Mouse (Mus musculus) neural tube, embryonic 12.5 days (tissue): ENCODE results near the gene Lmod1. TPM values are rescaled to one million over a fixed set of nuclear protein-coding genes. Genes with fewer than 3 reads are reported as not detected.
"Not testable (repeated sequence)": the region's sequence is repeated elsewhere in the genome, so short reads cannot be mapped to it uniquely, and the experiment has no call there.

Experiments
- ATAC-seq: fragments of 200-750 bp; cut with Nextera tagmentation; 2 replicates; pipeline ENCODE4 v1.8.0; 2017; ENCODE audit warnings: low read depth, mild to moderate bottlenecking, moderate TSS enrichment, moderate library complexity; ENCODE audit not compliant: low FRiP score
- H3K27ac ChIP-seq: fragments of 300-500 bp; sonication (generic); 2 replicates; pipeline ENCODE4 v1.5.1; 2016
- H3K27me3 ChIP-seq: fragments of 300-500 bp; sonication (generic); replicated peaks from 2 replicates; pipeline ENCODE4 v1.6.1; 2016; ENCODE audit warnings: mild to moderate bottlenecking
- H3K36me3 ChIP-seq: fragments of 300-500 bp; sonication (generic); 2 replicates; pipeline ENCODE4 v1.6.1; 2016; ENCODE audit warnings: mild to moderate bottlenecking
- H3K4me1 ChIP-seq: fragments of 300-500 bp; sonication (generic); 2 replicates; pipeline ENCODE4 v1.6.1; 2016
- H3K4me2 ChIP-seq: fragments of 300-500 bp; sonication (generic); replicated peaks from 2 replicates; pipeline ENCODE4 v1.6.1; 2016; ENCODE audit warnings: mild to moderate bottlenecking
- H3K4me3 ChIP-seq: fragments of 300-500 bp; sonication (generic); 2 replicates; pipeline ENCODE4 v1.5.1; 2016
- H3K9ac ChIP-seq: fragments of 300-500 bp; sonication (generic); 2 replicates; pipeline ENCODE4 v1.6.1; 2016; ENCODE audit warnings: mild to moderate bottlenecking
- H3K9me3 ChIP-seq: fragments of 300-500 bp; sonication (generic); 2 replicates; pipeline ENCODE4 v1.6.1; 2016; ENCODE audit warnings: mild to moderate bottlenecking
- WGBS: fragments of 180-500 bp; shearing (Covaris S2); methylation state at CpG from one replicate; pipeline ENCODE4 v1.1.7; 2016; 5-methylcytosine and 5-hydroxymethylcytosine counted together
- polyA plus RNA-seq: library from polyadenylated mRNA; unstranded; fragments of >200 nt; fragmentation: Nextera tagmentation; extraction: Ambion mirVana; gene quantifications from 2 replicates; pipeline ENCODE4 v1.2.1, GENCODE M21; 2016

Lmod1 gene
- polyA plus RNA-seq, 1 experiment from 2014 or later, result 0.37 TPM

DNA sequence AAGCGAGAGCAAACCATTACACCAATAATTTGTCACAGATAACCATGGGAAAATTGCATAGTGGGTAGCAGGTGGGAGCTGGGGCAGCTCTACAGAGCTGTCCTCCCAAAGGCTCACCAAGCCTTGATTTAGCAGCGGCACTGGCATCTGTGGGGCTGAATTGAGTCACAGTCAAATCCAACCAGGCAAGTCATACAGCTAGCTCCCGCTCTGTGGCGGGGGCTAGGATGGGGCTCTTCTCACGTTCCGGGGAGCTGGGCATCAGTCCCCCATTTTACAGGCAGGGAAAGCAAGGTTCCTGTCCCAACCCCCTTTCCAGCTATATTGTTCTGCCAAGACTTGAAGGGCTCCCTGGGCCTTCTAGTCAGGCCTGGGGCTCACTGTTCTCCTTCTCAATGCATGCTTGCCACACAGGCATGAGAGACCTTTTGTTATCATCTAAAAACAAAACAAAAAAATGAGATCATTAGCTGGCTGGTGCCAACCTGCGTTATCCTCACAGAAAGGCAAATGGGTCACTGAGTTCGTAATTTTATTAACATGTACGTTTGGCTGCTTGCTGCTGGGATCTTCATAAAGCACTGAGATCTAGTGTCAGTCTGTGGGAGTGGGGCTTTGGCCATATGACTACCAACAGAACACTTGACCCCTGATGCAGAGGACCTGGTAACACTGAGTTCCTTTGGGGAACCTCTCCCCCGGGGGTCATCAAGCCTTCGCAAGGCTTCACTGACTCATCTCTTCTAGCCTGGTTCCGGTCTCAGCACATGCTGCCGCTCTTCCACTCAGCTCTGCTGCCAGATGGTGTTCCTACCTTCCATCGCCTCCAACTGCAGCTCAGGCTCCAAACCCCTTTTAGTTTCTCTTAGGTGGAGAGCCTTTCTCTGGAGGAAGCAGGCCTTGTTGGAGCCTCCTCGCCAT, 55.7 kb downstream of the Lmod1 start:
- no peaks in the 10 kb centered on the region for H3K9me3 ChIP-seq
- H3K4me2 ChIP-seq, result no peak overlapping the region
- H3K27ac ChIP-seq, result no peak overlapping the region
- no peak overlapping the region for H3K9ac ChIP-seq
- no peaks in the 10 kb centered on the region for H3K27me3 ChIP-seq
- no peak overlapping the region for H3K4me3 ChIP-seq
- H3K36me3 ChIP-seq, result peaks cover 34% of the 10 kb centered on the region
- H3K4me1 ChIP-seq, result peaks cover 3% of the 10 kb centered on the region
- 0 out of 2 replicates have a peak, but pooled peaks have one; percentile 21 for ATAC-seq
- 75% methylated on average over 15 of the region's 15 CpGs for WGBS

DNA sequence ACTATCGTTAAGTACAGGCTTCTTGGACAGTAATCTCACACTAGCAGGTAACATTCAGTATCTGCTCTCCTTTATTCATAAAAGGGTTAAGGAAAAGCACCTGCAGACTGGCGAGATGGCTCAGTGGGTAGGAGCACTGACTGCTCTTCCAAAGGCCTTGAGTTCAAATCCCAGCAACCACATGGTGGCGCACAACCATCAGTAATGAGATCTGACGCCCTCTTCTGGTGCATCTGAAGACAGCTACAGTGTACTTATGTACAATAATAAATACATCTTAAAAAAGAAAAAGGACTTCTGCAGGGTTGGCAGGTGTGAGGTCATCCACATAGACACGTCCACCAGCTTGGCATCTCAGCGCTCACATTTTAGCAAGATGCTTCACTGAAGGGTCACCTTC, 57.0 kb downstream of the Lmod1 start:
- H3K9ac ChIP-seq, H3K27me3 ChIP-seq, H3K4me1 ChIP-seq, H3K4me2 ChIP-seq, H3K9me3 ChIP-seq, H3K27ac ChIP-seq, H3K4me3 ChIP-seq, ATAC-seq: not testable (repeated sequence)
- WGBS, result 62% methylated on average over 6 of the region's 6 CpGs
- H3K36me3 ChIP-seq, result peaks cover 46% of the 10 kb centered on the region

- Histone ChIP-seq H3K4me2 (no peak overlapping the region), H3K4me1 (no peaks in the 10 kb centered on the region), H3K27ac (no peak overlapping the region), H3K36me3 (peaks cover 72% of the 10 kb centered on the region), H3K9ac (no peak overlapping the region), H3K4me3 (no peak overlapping the region), H3K9me3 (no peaks in the 10 kb centered on the region), H3K27me3 (no peaks in the 10 kb centered on the region)
- 97% methylated on average over 5 of the region's 5 CpGs for WGBS
- no peak for ATAC-seq
These were observed 59.6 kb downstream of the Lmod1 start for GRCm38 (mm10) chr1:135384171-135384570.

DNA sequence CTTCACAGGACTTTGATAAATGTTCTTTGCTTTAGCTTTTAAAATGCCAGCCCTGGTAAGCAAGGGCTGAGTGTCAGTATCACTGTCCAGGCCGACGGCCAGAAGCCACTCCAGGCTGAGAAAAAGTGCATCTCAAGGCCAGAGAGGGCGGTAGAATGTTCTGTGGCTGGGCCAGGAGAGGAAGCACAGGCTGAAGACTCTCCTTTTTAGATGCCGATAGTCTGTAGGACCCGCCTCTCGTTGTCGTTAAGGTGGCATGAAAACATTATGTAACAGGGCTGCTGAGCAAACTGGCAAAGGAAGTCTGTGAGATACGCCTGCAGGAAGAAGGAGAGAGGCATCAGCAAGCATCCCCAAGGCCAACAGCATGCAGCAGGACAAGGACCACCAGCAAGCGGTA, 60.6 kb downstream of the Lmod1 start:
- 91% methylated on average over 9 of the region's 9 CpGs for WGBS
- no peak overlapping the region for H3K9ac ChIP-seq
- ATAC-seq, result no peak

DNA sequence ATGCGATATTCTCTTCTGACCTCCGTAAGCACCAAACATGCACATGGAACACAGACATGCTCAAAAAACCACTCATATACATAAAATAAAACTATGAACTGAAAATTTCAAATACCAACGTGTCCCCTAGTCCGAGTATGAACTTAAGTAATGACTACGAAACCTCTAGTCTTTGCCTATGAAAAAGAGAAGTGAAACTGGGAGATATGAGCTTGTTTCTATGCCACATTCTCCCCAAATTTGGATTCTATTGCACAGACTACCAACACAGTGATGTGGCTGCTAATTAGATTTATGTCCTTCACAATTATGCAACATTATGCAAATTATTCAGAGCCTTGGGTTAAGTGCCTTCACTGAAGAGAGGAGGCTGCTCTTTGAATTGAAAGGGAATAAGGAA, 74.9 kb downstream of the Lmod1 start:
- 97% methylated on average over 5 of the region's 5 CpGs for WGBS
- no peak overlapping the region for H3K27ac ChIP-seq
- no peaks in the 10 kb centered on the region for H3K9me3 ChIP-seq
- H3K4me3 ChIP-seq, result no peak overlapping the region
- no peak for ATAC-seq
- H3K36me3 ChIP-seq, result peaks cover 85% of the 10 kb centered on the region
- no peaks in the 10 kb centered on the region for H3K27me3 ChIP-seq
- no peaks in the 10 kb centered on the region for H3K4me1 ChIP-seq
- H3K9ac ChIP-seq, result no peak overlapping the region
- H3K4me2 ChIP-seq, result no peak overlapping the region

More for the DNA sequence above, 60.6 kb downstream of the Lmod1 start:
- no peak overlapping the region for H3K4me3 ChIP-seq
- H3K27ac ChIP-seq, result no peak overlapping the region
- no peaks in the 10 kb centered on the region for H3K27me3 ChIP-seq
- H3K4me1 ChIP-seq, result no peaks in the 10 kb centered on the region
- H3K36me3 ChIP-seq, result peaks cover 80% of the 10 kb centered on the region
- no peak overlapping the region for H3K4me2 ChIP-seq
- no peaks in the 10 kb centered on the region for H3K9me3 ChIP-seq

DNA sequence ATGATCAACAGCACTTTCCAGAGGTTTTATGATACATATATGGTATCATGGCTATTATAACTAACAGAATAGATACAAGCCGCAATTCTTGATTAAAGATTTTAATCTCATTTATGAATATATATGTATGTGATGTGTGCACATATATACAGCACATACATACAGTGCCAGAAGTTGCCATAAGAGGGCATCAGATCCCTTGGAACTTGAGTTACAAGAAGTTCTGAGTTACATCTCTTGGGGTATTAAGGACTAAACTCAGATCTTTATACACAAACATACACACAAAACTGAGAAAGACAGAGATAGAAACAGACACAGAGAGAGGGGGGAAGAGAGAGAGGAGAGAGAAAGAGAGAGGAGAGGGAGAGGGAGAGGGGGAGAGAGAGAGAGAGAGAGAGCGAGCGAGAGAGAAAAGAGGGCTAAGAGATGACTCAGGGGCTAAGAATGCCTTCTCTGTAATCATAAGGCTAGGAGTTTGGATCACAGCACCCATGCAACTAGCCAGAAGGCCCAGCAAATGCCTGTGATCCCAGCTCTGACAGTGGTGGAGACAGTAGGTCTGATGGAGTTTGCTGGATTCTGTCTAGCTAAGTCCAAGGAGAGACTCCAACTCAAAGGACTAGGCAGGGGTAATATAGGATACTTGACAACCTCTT, 77.0 kb downstream of the Lmod1 start:
- peaks cover 89% of the 10 kb centered on the region for H3K36me3 ChIP-seq
- no peak for ATAC-seq
- H3K4me2 ChIP-seq, result no peak overlapping the region
- no peaks in the 10 kb centered on the region for H3K9me3 ChIP-seq
- H3K4me3 ChIP-seq, result no peak overlapping the region
- H3K27ac ChIP-seq, result no peak overlapping the region
- H3K4me1 ChIP-seq, result no peaks in the 10 kb centered on the region
- 98% methylated on average over 3 of the region's 3 CpGs for WGBS
- H3K9ac ChIP-seq, result no peak overlapping the region
- H3K27me3 ChIP-seq, result no peaks in the 10 kb centered on the region

- Histone ChIP-seq H3K4me2 (no peak overlapping the region), H3K4me3 (no peak overlapping the region), H3K9ac (no peak overlapping the region), H3K9me3 (no peaks in the 10 kb centered on the region), H3K27ac (no peak overlapping the region), H3K36me3 (peaks cover 93% of the 10 kb centered on the region), H3K27me3 (no peaks in the 10 kb centered on the region), H3K4me1 (no peaks in the 10 kb centered on the region)
- ATAC-seq, result no peak
- 90% methylated on average over 7 of the region's 7 CpGs for WGBS
These were observed 80.7 kb downstream of the Lmod1 start for GRCm38 (mm10) chr1:135405356-135405755.

GRCm38 (mm10) chr1:135408973-135409372, 84.4 kb downstream of the Lmod1 start:
- H3K27ac ChIP-seq, result no peak overlapping the region
- no peak overlapping the region for H3K4me3 ChIP-seq
- H3K9ac ChIP-seq, result no peak overlapping the region
- H3K4me2 ChIP-seq, result no peak overlapping the region
- H3K27me3 ChIP-seq, result no peaks in the 10 kb centered on the region
- H3K4me1 ChIP-seq, result no peaks in the 10 kb centered on the region
- no peaks in the 10 kb centered on the region for H3K9me3 ChIP-seq
- H3K36me3 ChIP-seq, result peaks cover 92% of the 10 kb centered on the region
- no peak for ATAC-seq
- WGBS, result 97% methylated on average over 4 of the region's 4 CpGs

- Histone ChIP-seq H3K9me3 (no peaks in the 10 kb centered on the region), H3K9ac (no peak overlapping the region), H3K27ac (no peak overlapping the region), H3K4me3 (no peak overlapping the region), H3K27me3 (no peaks in the 10 kb centered on the region), H3K4me2 (no peak overlapping the region), H3K4me1 (no peaks in the 10 kb centered on the region), H3K36me3 (peaks cover 90% of the 10 kb centered on the region)
- WGBS, result 81% methylated on average over 2 of the region's 2 CpGs
- ATAC-seq, result no peak
These were observed 86.4 kb downstream of the Lmod1 start for GRCm38 (mm10) chr1:135410967-135411366.

DNA sequence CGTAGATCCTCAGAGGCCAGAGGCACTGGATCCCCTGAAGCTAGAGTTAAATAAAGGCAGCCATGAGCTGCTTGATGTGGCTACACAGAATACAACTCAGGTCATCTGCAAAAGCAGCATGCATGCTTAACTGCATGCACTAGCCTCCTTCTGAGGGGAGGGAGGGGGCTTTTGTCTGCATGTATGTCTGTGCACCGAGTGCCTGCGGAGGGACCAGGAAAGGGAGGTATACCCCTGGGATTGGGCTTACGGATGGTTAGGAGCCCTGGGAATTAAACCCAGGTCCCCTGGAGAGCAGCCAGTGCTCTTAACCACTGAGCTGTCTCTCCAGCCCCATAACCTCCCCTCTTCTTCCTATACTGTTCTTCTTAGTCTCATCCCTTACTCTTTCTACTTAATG, 87.5 kb downstream of the Lmod1 start:
- no peak overlapping the region for H3K4me3 ChIP-seq
- peaks cover 92% of the 10 kb centered on the region for H3K36me3 ChIP-seq
- ATAC-seq, result no peak
- no peak overlapping the region for H3K27ac ChIP-seq
- H3K27me3 ChIP-seq, result no peaks in the 10 kb centered on the region
- H3K9me3 ChIP-seq, result no peaks in the 10 kb centered on the region
- H3K4me2 ChIP-seq, result no peak overlapping the region
- 88% methylated on average over 4 of the region's 4 CpGs for WGBS
- H3K9ac ChIP-seq, result no peak overlapping the region
- no peaks in the 10 kb centered on the region for H3K4me1 ChIP-seq

DNA sequence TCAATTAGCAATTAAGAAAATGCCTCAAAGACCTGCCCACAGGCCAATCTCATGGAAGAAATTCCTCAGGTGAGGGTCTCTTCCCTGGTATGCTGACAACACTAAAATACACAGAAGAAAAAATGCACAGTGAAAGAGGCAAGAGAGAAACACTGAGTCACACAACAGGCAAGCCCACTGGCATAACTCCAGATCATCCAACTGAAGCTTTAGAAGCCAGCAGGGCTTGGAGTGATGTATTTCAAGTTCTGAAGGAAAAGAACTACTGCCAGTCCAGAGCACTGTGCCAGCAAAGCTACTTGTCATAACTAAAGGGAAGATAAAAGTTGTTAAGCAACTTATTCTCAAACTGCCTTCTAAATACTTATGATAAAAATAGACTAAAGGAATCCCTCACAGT, 89.4 kb downstream of the Lmod1 start:
- H3K9ac ChIP-seq, result no peak overlapping the region
- no peaks in the 10 kb centered on the region for H3K27me3 ChIP-seq
- no peak for ATAC-seq
- no peaks in the 10 kb centered on the region for H3K4me1 ChIP-seq
- H3K4me3 ChIP-seq, result no peak overlapping the region
- H3K27ac ChIP-seq, result no peak overlapping the region
- no peak overlapping the region for H3K4me2 ChIP-seq
- peaks cover 94% of the 10 kb centered on the region for H3K36me3 ChIP-seq
- no peaks in the 10 kb centered on the region for H3K9me3 ChIP-seq
